Mouse (Mus musculus) brain, embryonic 14.5 days (tissue): ENCODE results near the gene Dnajc6. TPM values are rescaled to one million over a fixed set of nuclear protein-coding genes. Genes with fewer than 3 reads are reported as not detected.
A peak's percentile ranks its signal among the peaks of the same experiment; 100 is the strongest.

Experiments
- DNase-seq: peaks from one replicate; pipeline ENCODE4 v3.0.0-alpha.2; 2011; ENCODE audit warnings: low read depth
- CTCF ChIP-seq: fragments of 200-500 bp; IDR thresholded peaks from 2 replicates; pipeline ENCODE4 v1.5.1; 2012; ENCODE audit warnings: inconsistent platforms, mild to moderate bottlenecking, moderate library complexity, borderline replicate concordance; ENCODE audit not compliant: insufficient read depth, insufficient read length; ENCODE audit errors: extremely low read depth
- POLR2A ChIP-seq: fragments of 200-500 bp; IDR thresholded peaks from 2 replicates; pipeline ENCODE4 v1.6.1; 2012; ENCODE audit warnings: mild to moderate bottlenecking, inconsistent platforms, borderline replicate concordance; ENCODE audit not compliant: poor library complexity, insufficient read depth, insufficient read length, severe bottlenecking; ENCODE audit errors: extremely low read depth
- polyA plus RNA-seq: library from polyadenylated mRNA; depleted of rRNA; stranded (reverse); fragments of >200 nt; gene quantifications from 2 replicates; pipeline ENCODE4 v1.2.3, GENCODE M21; 2012

Gene Dnajc6
- polyA plus RNA-seq, 1 experiment = 56.5 TPM

DNA sequence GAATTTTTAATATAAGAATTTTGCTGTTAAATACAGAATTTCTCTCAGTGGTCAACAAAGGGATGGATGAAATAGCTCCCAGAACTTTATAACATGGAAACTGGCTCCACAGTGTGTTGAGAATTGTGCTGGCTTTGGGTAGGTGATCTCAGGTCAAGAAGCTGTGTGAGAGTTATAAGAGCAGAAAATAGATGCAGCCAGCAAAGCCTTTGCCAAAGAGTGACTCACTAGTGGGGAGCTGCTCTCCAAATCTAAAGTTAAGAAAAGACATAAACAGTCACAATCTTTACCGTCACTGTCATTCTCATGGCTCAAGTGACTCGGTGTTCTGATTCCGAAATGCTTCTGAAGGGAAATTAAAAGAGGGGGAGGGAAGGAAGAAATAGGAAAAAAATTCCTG is 23.7 kb upstream of the Dnajc6 start:
- TF ChIP-seq POLR2A (no peak), CTCF (no peak)

DNA sequence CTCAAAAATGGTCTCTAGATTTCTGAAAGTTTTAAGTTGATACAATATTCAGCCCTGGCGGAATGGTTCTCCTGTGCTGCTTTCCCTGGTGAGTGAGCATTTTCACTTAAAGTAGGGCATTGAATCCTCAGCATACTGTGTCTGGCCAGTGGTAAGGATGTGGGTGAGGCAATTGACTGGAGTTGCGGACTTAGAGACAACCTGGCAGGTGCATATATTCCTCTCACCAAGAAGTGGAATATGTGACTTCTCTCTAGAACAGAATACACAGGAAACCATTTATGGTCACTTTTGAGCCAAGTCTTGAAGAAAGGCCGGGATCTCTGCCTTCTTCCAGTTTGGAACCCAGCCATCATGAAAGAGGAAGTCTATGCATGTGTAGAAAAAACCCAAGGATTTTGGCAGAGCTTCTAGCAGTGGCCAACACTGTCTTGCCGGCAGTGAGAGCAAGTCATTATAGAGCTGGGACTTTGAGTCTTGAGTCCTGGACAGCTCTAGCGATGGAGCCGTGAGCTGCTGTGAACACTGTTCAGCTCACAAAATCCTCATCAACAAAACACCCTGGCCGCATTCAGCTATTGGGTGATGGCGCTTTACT is 6.0 kb upstream of the Dnajc6 start:
- no peak for DNase-seq
- no peak for TF ChIP-seq POLR2A
- no peak for TF ChIP-seq CTCF

More for the DNA sequence above, 23.7 kb upstream of the Dnajc6 start:
- DNase-seq = no peak

DNA sequence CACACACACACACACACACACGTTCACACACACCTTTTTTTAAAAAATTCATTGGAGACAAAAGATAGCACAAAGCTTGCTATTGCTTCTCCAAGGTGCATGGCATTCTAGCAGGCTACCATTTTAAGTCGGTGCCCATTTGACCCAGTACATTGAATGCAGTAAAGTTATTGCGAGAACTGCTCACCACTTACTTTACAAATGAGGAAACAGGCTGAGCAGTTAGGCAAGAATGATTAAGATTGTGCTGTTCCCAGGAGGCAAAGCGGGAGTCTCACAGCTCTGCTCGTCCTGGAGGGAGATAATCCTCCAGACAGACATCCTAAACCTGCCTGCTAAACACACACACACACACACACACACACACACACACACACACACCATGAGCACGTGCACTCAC is 4.7 kb upstream of the Dnajc6 start:
- DNase-seq = no peak
- no peak for TF ChIP-seq POLR2A
- TF ChIP-seq CTCF = no peak

GRCm38 (mm10) chr4:101493611-101494197 is 2.7 kb upstream of the Dnajc6 start:
- TF ChIP-seq CTCF (no peak), POLR2A (no peak)
- no peak for DNase-seq

DNA sequence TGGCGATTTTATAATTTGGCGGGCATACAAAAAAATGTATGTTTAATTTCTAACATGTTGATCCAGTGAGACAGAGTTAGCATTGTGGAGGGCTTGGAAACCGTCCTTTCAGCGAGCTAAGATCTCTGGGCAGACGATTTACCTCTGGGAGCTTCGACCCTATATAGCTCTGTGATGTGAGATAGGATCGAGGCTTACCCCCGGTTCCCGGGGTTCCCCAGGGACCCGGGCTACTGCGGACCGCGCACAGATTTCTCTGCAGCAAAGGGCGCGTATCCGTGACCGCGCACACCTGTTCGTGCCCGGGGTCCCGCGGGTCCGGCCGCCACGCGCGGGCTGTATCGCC is 287 bp upstream of the Dnajc6 start:
- TF ChIP-seq POLR2A (no peak), CTCF (no peak)
- DNase-seq = no peak

DNA sequence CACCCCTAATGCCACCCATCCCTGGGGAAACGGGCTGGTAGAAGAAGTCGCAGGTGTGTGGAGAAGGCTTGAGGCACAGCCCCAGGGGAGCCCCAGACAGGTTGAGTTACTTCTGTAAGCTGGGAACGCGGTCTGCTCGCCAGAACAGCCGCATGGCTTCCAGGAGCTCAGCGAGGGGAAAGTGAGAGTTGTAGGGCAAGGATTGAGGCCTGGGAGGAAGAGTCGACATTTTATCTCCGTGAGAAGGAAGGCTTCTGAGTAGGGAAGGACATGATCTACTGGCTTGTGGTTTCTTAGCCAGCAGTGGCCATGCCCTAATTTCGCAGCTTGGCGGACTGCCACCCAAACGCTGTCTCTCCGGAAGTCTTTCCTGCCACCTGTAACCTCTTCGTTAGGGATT is 888 bp downstream of the Dnajc6 start:
- TF ChIP-seq POLR2A (no peak), CTCF (no peak)
- DNase-seq = peak; percentile 28

GRCm38 (mm10) chr4:101504470-101505007 is 8.1 kb downstream of the Dnajc6 start:
- DNase-seq = peak; percentile 18
- TF ChIP-seq CTCF (no peak), POLR2A (no peak)

- no peak for DNase-seq
- no peak for TF ChIP-seq CTCF
Measured at GRCm38 (mm10) chr4:101505966-101506365, 9.5 kb downstream of the Dnajc6 start.

- DNase-seq = no peak
- TF ChIP-seq POLR2A = no peak
- TF ChIP-seq CTCF = no peak
Measured at GRCm38 (mm10) chr4:101506372-101506771, 9.9 kb downstream of the Dnajc6 start.

DNA sequence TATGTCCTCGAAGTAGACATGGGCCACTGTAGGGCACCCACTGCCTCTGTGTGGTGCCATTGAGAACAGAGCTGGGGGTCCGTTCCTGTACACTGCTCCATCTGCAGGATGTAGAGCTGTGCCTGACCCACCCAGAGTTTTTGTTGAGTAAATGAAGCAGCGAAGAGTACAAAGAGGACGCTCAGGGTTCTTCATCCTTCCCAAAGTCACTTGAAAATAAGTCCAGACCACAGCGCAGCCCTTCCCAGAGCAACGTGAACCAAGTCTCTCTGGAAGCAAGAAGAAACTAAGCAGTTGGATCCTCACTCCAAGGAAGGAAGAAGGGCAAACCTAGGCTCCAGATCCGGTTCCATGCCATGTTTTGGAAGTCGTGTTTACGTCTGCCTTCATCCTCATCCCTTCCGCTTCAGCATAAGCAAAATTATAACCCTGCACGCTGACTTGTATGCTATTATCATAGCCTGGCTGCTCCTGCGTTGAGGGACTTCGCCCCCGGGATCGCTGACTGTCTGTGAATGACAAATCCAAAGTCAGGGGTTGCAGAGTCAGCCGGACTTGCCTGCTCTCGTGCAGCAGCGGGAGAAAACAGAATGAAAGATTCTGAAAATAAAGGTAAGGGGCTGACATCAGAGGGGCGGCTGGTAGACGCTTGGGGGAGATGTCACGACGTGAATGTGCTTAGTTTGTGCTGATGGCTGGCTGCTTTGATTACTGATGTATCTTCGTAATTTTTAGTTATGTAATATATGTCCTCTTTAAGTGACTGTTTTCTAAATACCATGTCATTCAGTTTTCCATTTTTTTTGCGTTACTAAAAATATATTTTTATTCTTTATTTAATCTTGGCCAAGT is 11.3 kb downstream of the Dnajc6 start:
- TF ChIP-seq POLR2A (no peak), CTCF (no peak)
- DNase-seq = peak; percentile 90

DNA sequence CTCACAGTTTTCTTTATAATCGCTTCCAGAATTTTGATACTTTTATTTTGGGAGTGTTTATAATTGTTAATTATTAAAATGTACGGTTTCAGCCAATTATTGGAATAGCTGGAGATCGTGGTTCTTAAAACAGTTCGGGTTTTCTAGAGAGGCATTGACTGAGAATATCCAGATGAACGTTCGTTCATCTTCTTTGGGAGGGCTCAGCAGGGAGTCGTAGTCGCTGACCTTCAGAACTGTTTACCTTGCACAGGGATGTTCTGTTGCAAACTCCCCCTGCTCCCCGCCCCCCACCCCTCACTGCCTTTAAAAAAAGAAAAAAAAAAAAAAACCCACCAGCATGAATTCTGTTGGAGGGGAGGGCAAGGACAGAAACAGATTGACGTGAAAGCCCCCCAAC is 12.0 kb downstream of the Dnajc6 start:
- DNase-seq = peak; percentile 37
- TF ChIP-seq POLR2A (no peak), CTCF (no peak)
